Mouse (Mus musculus): ENCODE data around the gene Tstd1.

DNA sequence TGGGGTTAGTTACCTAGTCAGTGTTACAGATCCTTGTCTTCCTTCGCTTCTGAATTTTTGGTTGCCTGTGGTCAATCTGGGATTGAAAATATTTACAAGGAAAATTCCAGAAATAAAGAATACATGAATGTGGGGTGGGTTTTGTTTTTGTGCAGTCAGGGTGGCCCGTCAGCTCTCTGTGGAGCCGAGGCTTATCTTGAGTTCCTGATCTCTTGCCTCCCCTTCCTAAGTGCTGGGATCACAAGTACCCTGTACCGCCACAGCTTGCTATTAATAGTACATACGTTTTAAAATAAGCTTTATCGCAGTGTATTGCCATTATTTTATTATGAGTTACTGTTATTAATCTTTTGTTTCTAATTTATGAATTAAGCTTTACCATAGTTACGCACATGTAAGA, 28.2 kb downstream of the Tstd1 start:
- no peak for TF ChIP-seq CTCF (IDR thresholded peaks at IDR 0.05; ENCODE audit: insufficient read depth, low read length)
- no peak for TF ChIP-seq POLR2A (IDR thresholded peaks at IDR 0.05; ENCODE audit: borderline replicate concordance, extremely low read depth, low read depth, low read length)

Measured in lung, adult 2 months (tissue).